Mouse (Mus musculus) heart, postnatal 25 days (tissue): ENCODE data around the gene Gucy2g. TPM values are rescaled to one million over a fixed set of nuclear protein-coding genes. Genes with fewer than 3 reads are reported as not detected.

Experiments used
- DNase-seq: peaks from one replicate; pipeline ENCODE4 v3.0.0; 2022; ENCODE audit warnings: low spot score
- intact Hi-C: fragments of 180-260 bp; cut with DNase I; formaldehyde crosslinking; loops from one replicate; pipeline ENCODE4 v1.15.1; 2025
- total RNA-seq, 2 experiments: library from RNA; stranded (reverse); gene quantifications; 2 replicates each; pipeline ENCODE4 v1.2.3; 2021

Gene Gucy2g
- under 1 TPM; 0.08 to 0.10 TPM for total RNA-seq

GRCm38 (mm10) chr19:55241186-55241645 is at the start of gene Gucy2g:
Gene Gucy2g, minus strand, starts transcription at chr19:55241236.
- intact Hi-C loops = no loop called here

GRCm38 (mm10) chr19:55288974-55289373 is 47.9 kb upstream of the Gucy2g start:
- DNase-seq = no peak
- intact Hi-C loops = no loop called here

More at GRCm38 (mm10) chr19:55241186-55241645, at the start of gene Gucy2g:
- no peak for DNase-seq

GRCm38 (mm10) chr19:55286034-55286433 is 45.0 kb upstream of the Gucy2g start:
- intact Hi-C loops = no loop called here
- no peak for DNase-seq

GRCm38 (mm10) chr19:55284093-55284492 is 43.1 kb upstream of the Gucy2g start:
- intact Hi-C loops = no loop called here
- DNase-seq = no peak

GRCm38 (mm10) chr19:55276770-55277169 is 35.7 kb upstream of the Gucy2g start:
- DNase-seq = no peak
- intact Hi-C loops = no loop called here

- intact Hi-C loops = no loop called here
Observed at GRCm38 (mm10) chr19:55276100-55276499, 35.1 kb upstream of the Gucy2g start.

GRCm38 (mm10) chr19:55273340-55273739 is 32.3 kb upstream of the Gucy2g start:
- intact Hi-C loops = no loop called here
- no peak for DNase-seq

More at GRCm38 (mm10) chr19:55276100-55276499, 35.1 kb upstream of the Gucy2g start:
- DNase-seq = no peak

- intact Hi-C loops = no loop called here
Observed at GRCm38 (mm10) chr19:55271448-55271847, 30.4 kb upstream of the Gucy2g start.

GRCm38 (mm10) chr19:55269051-55269450 is 28.0 kb upstream of the Gucy2g start:
- intact Hi-C loops = no loop called here
- DNase-seq = no peak

More at GRCm38 (mm10) chr19:55271448-55271847, 30.4 kb upstream of the Gucy2g start:
- no peak for DNase-seq

- no peak for DNase-seq
- intact Hi-C loops = no loop called here
Observed at GRCm38 (mm10) chr19:55268150-55268549, 27.1 kb upstream of the Gucy2g start.

- intact Hi-C loops = no loop called here
- DNase-seq = no peak
Observed at GRCm38 (mm10) chr19:55266786-55267185, 25.8 kb upstream of the Gucy2g start.

GRCm38 (mm10) chr19:55265269-55265668 is 24.2 kb upstream of the Gucy2g start:
- DNase-seq = no peak
- intact Hi-C loops = no loop called here

- intact Hi-C loops = no loop called here
- no peak for DNase-seq
Observed at GRCm38 (mm10) chr19:55260389-55261184, 19.6 kb upstream of the Gucy2g start.

- intact Hi-C loops = no loop called here
- no peak for DNase-seq
Observed at GRCm38 (mm10) chr19:55258514-55258913, 17.5 kb upstream of the Gucy2g start.

GRCm38 (mm10) chr19:55257656-55258375 is 16.8 kb upstream of the Gucy2g start:
- no peak for DNase-seq
- intact Hi-C loops = no loop called here

- no peak for DNase-seq
- intact Hi-C loops = no loop called here
Observed at GRCm38 (mm10) chr19:55256156-55256555, 15.1 kb upstream of the Gucy2g start.

GRCm38 (mm10) chr19:55254513-55255016 is 13.5 kb upstream of the Gucy2g start:
- intact Hi-C loops = no loop called here
- no peak for DNase-seq

GRCm38 (mm10) chr19:55253570-55254441 is 12.8 kb upstream of the Gucy2g start:
- peak; percentile 60 for DNase-seq
- intact Hi-C loops = no loop called here

- intact Hi-C loops = no loop called here
- no peak for DNase-seq
Observed at GRCm38 (mm10) chr19:55253239-55253569, 12.2 kb upstream of the Gucy2g start.
